Mouse (Mus musculus): ENCODE results near the gene Nmnat2. TPM values are rescaled to one million over a fixed set of nuclear protein-coding genes. Genes with fewer than 3 reads are reported as not detected.

Gene Nmnat2
- polyA plus RNA-seq, 1 experiment: 8.3 TPM

DNA sequence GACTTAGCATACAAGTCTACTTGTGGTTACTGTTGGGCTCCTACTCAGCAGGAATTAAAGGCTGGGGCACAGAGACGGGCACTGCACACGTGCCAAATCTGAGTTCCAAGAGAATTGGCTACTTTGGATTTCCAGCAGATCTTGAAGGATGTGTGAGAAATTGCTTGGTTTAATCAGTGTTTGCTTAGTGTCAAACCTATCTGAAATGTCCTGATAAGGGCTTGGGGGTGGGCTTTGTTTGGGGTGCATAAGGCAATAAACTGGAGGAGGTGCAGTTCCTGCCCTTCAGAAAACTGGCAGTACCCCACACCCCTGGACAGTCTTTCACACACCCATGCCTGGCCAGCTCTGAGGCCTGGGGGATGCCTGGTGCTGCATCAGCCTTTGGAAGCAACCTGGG, 94.7 kb downstream of the Nmnat2 start:
- Histone ChIP-seq H3K27me3 (ENCODE audit: control insufficient read depth, insufficient read depth, insufficient read length) (no peaks in the 10 kb centered on the region), H3ac (ENCODE audit: control insufficient read depth, insufficient read length, low read depth) (no peak overlapping the region), H3K79me2 (ENCODE audit: control insufficient read depth, insufficient read depth) (no peaks in the 10 kb centered on the region), H3K79me3 (ENCODE audit: low read depth) (no peaks in the 10 kb centered on the region), H3K36me3 (ENCODE audit: control insufficient read depth, insufficient read depth) (no peaks in the 10 kb centered on the region), H3K4me3 (ENCODE audit: insufficient read depth, poor library complexity, severe bottlenecking) (no peak overlapping the region)
- no peak for TF ChIP-seq MAX (IDR thresholded peaks at IDR 0.05)
- TF ChIP-seq MYOD1 (IDR thresholded peaks at IDR 0.05; ENCODE audit: control insufficient read depth, insufficient read length, low read depth): no peak
- no peak for TF ChIP-seq USF1 (IDR thresholded peaks at IDR 0.05; ENCODE audit: low read depth)
- TF ChIP-seq CEBPB (IDR thresholded peaks at IDR 0.05; ENCODE audit: low read depth): no peak
- TF ChIP-seq FOSL1 (IDR thresholded peaks at IDR 0.05; ENCODE audit: insufficient read depth, low read length, poor library complexity, severe bottlenecking): no peak
- TF ChIP-seq MYOG (IDR thresholded peaks at IDR 0.05; ENCODE audit: control insufficient read depth, extremely low read depth, insufficient read length): no peak
- TF ChIP-seq CTCF (IDR thresholded peaks at IDR 0.05; ENCODE audit: control insufficient read depth, insufficient read depth, insufficient read length): no peak

DNA sequence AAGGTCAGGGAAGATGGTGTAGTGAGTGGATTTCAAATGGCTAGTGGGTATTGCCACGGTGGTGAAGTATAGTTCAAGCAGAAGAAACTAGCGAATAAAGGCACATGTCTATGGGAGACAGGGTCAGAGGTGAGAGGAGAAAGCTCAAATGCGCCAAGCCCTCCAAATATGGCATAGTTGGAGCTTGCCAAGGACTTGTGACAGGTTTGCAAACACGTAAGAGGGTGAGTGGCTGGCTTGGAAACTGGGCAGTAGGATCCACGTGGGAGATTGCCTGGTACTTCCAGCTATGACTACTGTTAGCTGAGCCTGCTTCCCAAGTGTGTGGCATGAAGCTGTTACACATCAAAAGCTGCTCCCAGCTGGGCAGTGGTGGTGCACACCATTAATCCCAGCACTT, 96.7 kb downstream of the Nmnat2 start:
- no peaks in the 10 kb centered on the region for H3K79me3 ChIP-seq (ENCODE audit: low read depth)
- H3K27me3 ChIP-seq (ENCODE audit: control insufficient read depth, insufficient read depth, insufficient read length): no peaks in the 10 kb centered on the region
- no peaks in the 10 kb centered on the region for H3K36me3 ChIP-seq (ENCODE audit: control insufficient read depth, insufficient read depth)
- H3K79me2 ChIP-seq (ENCODE audit: control insufficient read depth, insufficient read depth): no peaks in the 10 kb centered on the region
- H3ac ChIP-seq (ENCODE audit: control insufficient read depth, insufficient read length, low read depth): no peak overlapping the region
- TF ChIP-seq CEBPB (IDR thresholded peaks at IDR 0.05; ENCODE audit: low read depth) (no peak), MYOG (IDR thresholded peaks at IDR 0.05; ENCODE audit: control insufficient read depth, extremely low read depth, insufficient read length) (no peak), USF1 (IDR thresholded peaks at IDR 0.05; ENCODE audit: low read depth) (no peak), FOSL1 (IDR thresholded peaks at IDR 0.05; ENCODE audit: insufficient read depth, low read length, poor library complexity, severe bottlenecking) (no peak), MAX (IDR thresholded peaks at IDR 0.05) (no peak), MYOD1 (IDR thresholded peaks at IDR 0.05; ENCODE audit: control insufficient read depth, insufficient read length, low read depth) (no peak), CTCF (IDR thresholded peaks at IDR 0.05; ENCODE audit: control insufficient read depth, insufficient read depth, insufficient read length) (no peak)
- no peak overlapping the region for H3K4me3 ChIP-seq (ENCODE audit: insufficient read depth, poor library complexity, severe bottlenecking)

DNA sequence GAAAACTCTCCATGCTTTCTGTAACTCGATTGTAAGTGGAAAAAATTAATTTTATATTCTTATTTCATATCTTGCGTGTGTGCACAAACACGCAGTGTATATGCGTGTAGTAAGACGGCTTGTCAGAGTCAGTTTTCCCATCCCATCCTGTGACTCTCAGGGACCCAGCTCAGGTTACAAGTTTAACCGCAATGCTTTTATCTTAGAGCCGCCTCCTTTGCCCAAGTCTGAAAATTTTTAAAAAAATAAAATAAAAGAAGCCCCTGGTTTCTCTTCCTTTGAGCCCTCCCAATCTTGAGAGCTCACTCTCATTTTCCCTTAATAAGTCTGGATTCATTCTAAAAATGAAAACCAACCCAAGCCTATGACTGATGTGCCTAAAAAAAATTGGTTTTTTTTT, 98.8 kb downstream of the Nmnat2 start:
- no peaks in the 10 kb centered on the region for H3K27me3 ChIP-seq (ENCODE audit: control insufficient read depth, insufficient read depth, insufficient read length)
- no peak overlapping the region for H3K4me3 ChIP-seq (ENCODE audit: insufficient read depth, poor library complexity, severe bottlenecking)
- H3K79me2 ChIP-seq (ENCODE audit: control insufficient read depth, insufficient read depth): no peaks in the 10 kb centered on the region
- H3K79me3 ChIP-seq (ENCODE audit: low read depth): no peaks in the 10 kb centered on the region
- H3ac ChIP-seq (ENCODE audit: control insufficient read depth, insufficient read length, low read depth): no peak overlapping the region
- no peak for TF ChIP-seq CTCF (IDR thresholded peaks at IDR 0.05; ENCODE audit: control insufficient read depth, insufficient read depth, insufficient read length)
- TF ChIP-seq MAX (IDR thresholded peaks at IDR 0.05): no peak
- TF ChIP-seq MYOG (IDR thresholded peaks at IDR 0.05; ENCODE audit: control insufficient read depth, extremely low read depth, insufficient read length): no peak
- no peak for TF ChIP-seq CEBPB (IDR thresholded peaks at IDR 0.05; ENCODE audit: low read depth)
- no peaks in the 10 kb centered on the region for H3K36me3 ChIP-seq (ENCODE audit: control insufficient read depth, insufficient read depth)

DNA sequence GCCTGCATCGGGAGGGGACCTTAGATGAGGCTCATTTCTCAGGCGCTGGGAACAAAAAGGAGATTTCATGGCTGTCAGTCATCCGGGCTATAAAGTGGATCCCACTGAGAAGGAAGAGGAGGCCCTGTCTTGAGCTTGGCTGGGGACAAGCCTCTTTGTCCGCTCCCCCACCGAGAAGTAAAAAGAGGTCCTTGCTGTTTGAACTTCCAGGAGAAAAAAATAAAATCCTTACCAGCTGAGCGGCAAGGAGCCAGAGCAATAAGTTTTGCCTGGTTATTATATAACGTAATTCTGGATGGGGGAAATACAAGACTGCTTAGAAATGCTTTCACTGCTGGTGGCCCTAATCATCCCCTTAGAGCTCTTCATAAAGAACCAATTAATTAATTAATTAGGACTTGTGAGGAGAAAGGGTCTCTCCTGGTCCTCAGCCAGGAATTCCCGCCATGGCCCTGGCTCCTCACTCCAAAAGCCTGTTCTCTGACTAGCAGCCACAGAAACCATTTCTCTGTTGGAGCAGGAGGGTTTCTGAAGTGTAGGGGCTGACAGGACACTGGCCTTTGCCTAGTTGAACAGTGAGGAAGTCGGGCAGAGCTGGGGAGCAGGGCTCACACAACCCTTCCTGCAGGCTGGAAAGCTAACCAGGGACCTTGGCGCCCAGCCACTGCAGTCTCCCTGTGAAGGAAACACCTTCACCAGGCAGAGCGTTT, 99.5 kb downstream of the Nmnat2 start:
- no peak for TF ChIP-seq CTCF (IDR thresholded peaks at IDR 0.05; ENCODE audit: control insufficient read depth, insufficient read depth, insufficient read length)
- TF ChIP-seq MYOG (IDR thresholded peaks at IDR 0.05; ENCODE audit: control insufficient read depth, extremely low read depth, insufficient read length): no peak
- Histone ChIP-seq H3K79me2 (ENCODE audit: control insufficient read depth, insufficient read depth) (no peaks in the 10 kb centered on the region), H3ac (ENCODE audit: control insufficient read depth, insufficient read length, low read depth) (no peak overlapping the region), H3K27me3 (ENCODE audit: control insufficient read depth, insufficient read depth, insufficient read length) (no peaks in the 10 kb centered on the region), H3K79me3 (ENCODE audit: low read depth) (no peaks in the 10 kb centered on the region), H3K36me3 (ENCODE audit: control insufficient read depth, insufficient read depth) (no peaks in the 10 kb centered on the region), H3K4me3 (ENCODE audit: insufficient read depth, poor library complexity, severe bottlenecking) (no peak overlapping the region)

DNA sequence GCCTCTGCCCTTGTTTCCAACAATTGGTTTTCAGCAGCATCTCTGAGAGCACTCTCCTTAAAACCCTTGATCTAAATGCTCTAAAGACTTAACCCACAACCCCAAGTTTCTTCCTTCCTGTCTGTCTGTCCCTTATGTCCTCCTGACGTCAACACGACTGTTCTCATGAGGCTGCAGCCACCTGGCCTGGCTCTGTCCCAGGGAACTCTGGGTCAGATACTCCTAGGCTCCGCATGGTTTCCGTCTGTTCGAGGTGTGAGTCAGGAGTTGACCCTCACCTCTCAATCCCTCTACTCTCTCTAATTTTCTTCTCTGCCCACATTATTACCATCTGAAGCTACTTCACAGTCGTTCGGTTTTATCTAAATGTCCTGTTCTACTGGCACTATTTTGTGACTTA, 103.5 kb downstream of the Nmnat2 start:
- no peaks in the 10 kb centered on the region for H3K79me2 ChIP-seq (ENCODE audit: control insufficient read depth, insufficient read depth)
- TF ChIP-seq MAX (IDR thresholded peaks at IDR 0.05): no peak
- no peak for TF ChIP-seq CEBPB (IDR thresholded peaks at IDR 0.05; ENCODE audit: low read depth)
- no peak for TF ChIP-seq CTCF (IDR thresholded peaks at IDR 0.05; ENCODE audit: control insufficient read depth, insufficient read depth, insufficient read length)
- TF ChIP-seq FOSL1 (IDR thresholded peaks at IDR 0.05; ENCODE audit: insufficient read depth, low read length, poor library complexity, severe bottlenecking): no peak
- TF ChIP-seq MYOG (IDR thresholded peaks at IDR 0.05; ENCODE audit: control insufficient read depth, extremely low read depth, insufficient read length): no peak
- TF ChIP-seq MYOD1 (IDR thresholded peaks at IDR 0.05; ENCODE audit: control insufficient read depth, insufficient read length, low read depth): no peak

DNA sequence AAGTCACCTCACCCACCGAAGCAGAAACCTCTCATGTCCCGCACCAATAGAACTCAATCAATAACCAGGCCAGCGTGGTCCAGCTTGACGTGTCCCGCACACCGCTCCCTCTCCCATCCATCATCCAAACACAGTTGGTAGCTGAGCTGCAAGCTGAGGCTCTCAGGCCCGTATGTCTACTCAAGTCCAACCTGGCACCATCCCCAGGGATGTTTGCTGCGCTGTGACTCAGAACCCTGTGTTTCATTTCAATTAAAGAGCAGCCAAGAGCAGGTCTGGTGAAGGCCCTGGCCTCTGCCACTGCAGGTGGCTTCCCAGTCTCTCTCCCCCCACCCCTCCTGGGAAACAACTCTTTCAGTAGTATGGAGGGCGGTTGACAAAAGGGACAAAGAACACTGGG, 104.8 kb downstream of the Nmnat2 start:
- TF ChIP-seq FOSL1 (IDR thresholded peaks at IDR 0.05; ENCODE audit: insufficient read depth, low read length, poor library complexity, severe bottlenecking): no peak
- TF ChIP-seq CEBPB (IDR thresholded peaks at IDR 0.05; ENCODE audit: low read depth): no peak
- TF ChIP-seq USF1 (IDR thresholded peaks at IDR 0.05; ENCODE audit: low read depth): no peak
- no peak for TF ChIP-seq CTCF (IDR thresholded peaks at IDR 0.05; ENCODE audit: control insufficient read depth, insufficient read depth, insufficient read length)
- TF ChIP-seq MAX (IDR thresholded peaks at IDR 0.05): no peak
- TF ChIP-seq MYOG (IDR thresholded peaks at IDR 0.05; ENCODE audit: control insufficient read depth, extremely low read depth, insufficient read length): no peak
- TF ChIP-seq MYOD1 (IDR thresholded peaks at IDR 0.05; ENCODE audit: control insufficient read depth, insufficient read length, low read depth): no peak
- no peaks in the 10 kb centered on the region for H3K79me3 ChIP-seq (ENCODE audit: low read depth)
- no peaks in the 10 kb centered on the region for H3K79me2 ChIP-seq (ENCODE audit: control insufficient read depth, insufficient read depth)
- no peaks in the 10 kb centered on the region for H3K27me3 ChIP-seq (ENCODE audit: control insufficient read depth, insufficient read depth, insufficient read length)
- no peak overlapping the region for H3K4me3 ChIP-seq (ENCODE audit: insufficient read depth, poor library complexity, severe bottlenecking)
- no peaks in the 10 kb centered on the region for H3K36me3 ChIP-seq (ENCODE audit: control insufficient read depth, insufficient read depth)
- H3ac ChIP-seq (ENCODE audit: control insufficient read depth, insufficient read length, low read depth): no peak overlapping the region

More for the DNA sequence above, 103.5 kb downstream of the Nmnat2 start:
- Histone ChIP-seq H3K79me3 (ENCODE audit: low read depth) (no peaks in the 10 kb centered on the region), H3K27me3 (ENCODE audit: control insufficient read depth, insufficient read depth, insufficient read length) (no peaks in the 10 kb centered on the region), H3K4me3 (ENCODE audit: insufficient read depth, poor library complexity, severe bottlenecking) (no peak overlapping the region), H3ac (ENCODE audit: control insufficient read depth, insufficient read length, low read depth) (no peak overlapping the region), H3K36me3 (ENCODE audit: control insufficient read depth, insufficient read depth) (no peaks in the 10 kb centered on the region)
